Mouse (Mus musculus) G1E (cell line): ENCODE data around the gene Fam126a. TPM values are rescaled to one million over a fixed set of nuclear protein-coding genes. Genes with fewer than 3 reads are reported as not detected.

Source experiments
- ATAC-seq: 2 replicates; pipeline ENCODE4 v1.8.0; 2016; ENCODE audit warnings: mild to moderate bottlenecking; ENCODE audit not compliant: insufficient number of reproducible peaks, poor library complexity, low FRiP score, severe bottlenecking; ENCODE audit errors: extremely low read depth
- DNase-seq: peaks from one replicate; pipeline ENCODE4 v3.0.0; 2012; ENCODE audit warnings: low spot score
- H3K27me3 ChIP-seq: 2 replicates; pipeline ENCODE4 v1.6.1; 2012; ENCODE audit warnings: mild to moderate bottlenecking, low read length, inconsistent platforms; ENCODE audit not compliant: insufficient read depth
- H3K36me3 ChIP-seq: replicated peaks from 2 replicates; pipeline ENCODE3; 2012; ENCODE audit warnings: mild to moderate bottlenecking, inconsistent platforms
- H3K4me1 ChIP-seq: 2 replicates; pipeline ENCODE4 v1.6.1; 2012; ENCODE audit warnings: low read depth, low read length, inconsistent platforms, mixed read lengths; ENCODE audit not compliant: insufficient read depth
- H3K4me3 ChIP-seq: 2 replicates; pipeline ENCODE4 v1.5.1; 2012; ENCODE audit warnings: low read depth, mild to moderate bottlenecking, inconsistent platforms, low read length, moderate library complexity, mixed read lengths
- H3K9me3 ChIP-seq: replicated peaks from 2 replicates; pipeline ENCODE4 v1.6.1; 2012; ENCODE audit warnings: inconsistent platforms
- CTCF ChIP-seq: IDR thresholded peaks from 2 replicates; pipeline ENCODE4 v1.5.1; 2012; ENCODE audit warnings: low read depth, low read length, inconsistent platforms, mixed read lengths
- GATA1 ChIP-seq: IDR thresholded peaks from 2 replicates; pipeline ENCODE4 v1.6.1; 2012; ENCODE audit warnings: borderline replicate concordance, low read length, inconsistent platforms, mixed read lengths
- GATA2 ChIP-seq: IDR thresholded peaks from 2 replicates; pipeline ENCODE4 v1.6.1; 2012; ENCODE audit warnings: low read depth, low read length, inconsistent platforms, borderline replicate concordance
- POLR2AphosphoS5 ChIP-seq: IDR thresholded peaks from 2 replicates; pipeline ENCODE4 v1.6.1; 2012; ENCODE audit warnings: low read depth, low read length, inconsistent platforms; ENCODE audit not compliant: insufficient replicate concordance
- TAL1 ChIP-seq: conservative IDR thresholded peaks from 2 replicates; pipeline ENCODE4 v1.6.1; 2012; ENCODE audit warnings: low read depth, low read length, inconsistent platforms, mixed read lengths
- polyA plus RNA-seq: library from polyadenylated mRNA; stranded (reverse); fragments of >175 nt; gene quantifications from 2 replicates; pipeline ENCODE4 v1.2.3, GENCODE M21; 2012
- total RNA-seq, 2 experiments: library from RNA; stranded (forward) in 1 of 2; stranded (reverse) in 1 of 2; fragments of 200-1000 nt in 1 of 2; fragments of >200 nt in 1 of 2; fragmentation: Nextera tagmentation in 1 of 2; gene quantifications; 2 replicates each; pipeline ENCODE4 v1.2.3; 2014 to 2017

Gene Fam126a
- total and polyA plus RNA-seq, 3 experiments: 4.4 to 58.9 (median 36.9) TPM

- no peaks in the 10 kb centered on the region for H3K4me1 ChIP-seq
- ATAC-seq (no peak), DNase-seq (no peak)
These were observed 33.1 kb upstream of the Fam126a start for GRCm38 (mm10) chr5:24063545-24063944.

GRCm38 (mm10) chr5:24063034-24063433 is 32.5 kb upstream of the Fam126a start:
- no peak for TF ChIP-seq CTCF
- no peak for TF ChIP-seq POLR2AphosphoS5
- TF ChIP-seq GATA2: no peak
- no peak for TF ChIP-seq GATA1
- no peak for TF ChIP-seq TAL1
- H3K36me3 ChIP-seq: no peaks in the 10 kb centered on the region
- no peak for ATAC-seq
- no peaks in the 10 kb centered on the region for H3K4me1 ChIP-seq
- no peaks in the 10 kb centered on the region for H3K9me3 ChIP-seq
- DNase-seq: no peak
- peaks cover 12% of the 10 kb centered on the region for H3K27me3 ChIP-seq
- no peak overlapping the region for H3K4me3 ChIP-seq

More at GRCm38 (mm10) chr5:24063545-24063944, 33.1 kb upstream of the Fam126a start:
- H3K27me3 ChIP-seq: peaks cover 10% of the 10 kb centered on the region; the same call in 1 of the 2 replicates
- H3K4me3 ChIP-seq: no peak overlapping the region
- TF ChIP-seq CTCF (no peak), GATA1 (no peak), POLR2AphosphoS5 (no peak), GATA2 (no peak), TAL1 (no peak)
- no peaks in the 10 kb centered on the region for H3K36me3 ChIP-seq
- H3K9me3 ChIP-seq: no peaks in the 10 kb centered on the region

- no peaks in the 10 kb centered on the region for H3K4me1 ChIP-seq
- TF ChIP-seq GATA2 (no peak), CTCF (no peak)
- H3K36me3 ChIP-seq: no peaks in the 10 kb centered on the region
- DNase-seq (no peak), ATAC-seq (no peak)
- no peak overlapping the region for H3K4me3 ChIP-seq
- no peaks in the 10 kb centered on the region for H3K9me3 ChIP-seq
- H3K27me3 ChIP-seq: peaks cover 10% of the 10 kb centered on the region
These were observed 30.5 kb upstream of the Fam126a start for GRCm38 (mm10) chr5:24060949-24061348.

GRCm38 (mm10) chr5:24057592-24057991 is 27.1 kb upstream of the Fam126a start:
- no peaks in the 10 kb centered on the region for H3K36me3 ChIP-seq
- no peak for ATAC-seq
- H3K9me3 ChIP-seq: no peaks in the 10 kb centered on the region
- H3K4me3 ChIP-seq: no peak overlapping the region
- H3K27me3 ChIP-seq: peaks cover 2% of the 10 kb centered on the region; the same call in 1 of the 2 replicates
- TF ChIP-seq GATA1 (no peak), TAL1 (no peak), GATA2 (no peak), POLR2AphosphoS5 (no peak), CTCF (no peak)
- H3K4me1 ChIP-seq: no peaks in the 10 kb centered on the region; the same call in 1 of the 2 replicates
- no peak for DNase-seq

GRCm38 (mm10) chr5:24056865-24057264 is 26.4 kb upstream of the Fam126a start:
- Histone ChIP-seq H3K27me3 (peaks cover 5% of the 10 kb centered on the region), H3K36me3 (no peaks in the 10 kb centered on the region), H3K4me1 (no peaks in the 10 kb centered on the region; the same call in 1 of the 2 replicates), H3K9me3 (no peaks in the 10 kb centered on the region), H3K4me3 (no peak overlapping the region)
- TF ChIP-seq GATA2 (no peak), TAL1 (no peak), GATA1 (no peak), POLR2AphosphoS5 (no peak), CTCF (no peak)
- DNase-seq: no peak
- ATAC-seq: no peak

GRCm38 (mm10) chr5:24054382-24054781 is 23.9 kb upstream of the Fam126a start:
- H3K27me3 ChIP-seq: peaks cover 5% of the 10 kb centered on the region
- no peak overlapping the region for H3K4me3 ChIP-seq
- no peak for ATAC-seq
- no peaks in the 10 kb centered on the region for H3K36me3 ChIP-seq
- no peak for DNase-seq
- no peaks in the 10 kb centered on the region for H3K9me3 ChIP-seq
- H3K4me1 ChIP-seq: no peaks in the 10 kb centered on the region; the same call in 1 of the 2 replicates
- TF ChIP-seq TAL1 (no peak), GATA2 (no peak), POLR2AphosphoS5 (no peak), CTCF (no peak), GATA1 (no peak)
